Mouse (Mus musculus) gastrocnemius, postnatal 4 days (tissue): ENCODE results near the gene Tcl1. TPM values are rescaled to one million over a fixed set of nuclear protein-coding genes. Genes with fewer than 3 reads are reported as not detected.
"Not testable (repeated sequence)": the region's sequence is repeated elsewhere in the genome, so short reads cannot be mapped to it uniquely, and the experiment has no call there.

Experiments
- DNase-seq, 2 experiments: peaks; one replicate each; pipeline ENCODE4 v3.0.0; 2021 to 2022; ENCODE audit warnings: low spot score in 2 of 2, mixed read lengths in 2 of 2
- total RNA-seq, 2 experiments: library from RNA; stranded (reverse); gene quantifications; 2 replicates each; pipeline ENCODE4 v1.2.3; 2021

Tcl1 gene
- total RNA-seq, 2 experiments from 2014 or later, result not detected

DNA sequence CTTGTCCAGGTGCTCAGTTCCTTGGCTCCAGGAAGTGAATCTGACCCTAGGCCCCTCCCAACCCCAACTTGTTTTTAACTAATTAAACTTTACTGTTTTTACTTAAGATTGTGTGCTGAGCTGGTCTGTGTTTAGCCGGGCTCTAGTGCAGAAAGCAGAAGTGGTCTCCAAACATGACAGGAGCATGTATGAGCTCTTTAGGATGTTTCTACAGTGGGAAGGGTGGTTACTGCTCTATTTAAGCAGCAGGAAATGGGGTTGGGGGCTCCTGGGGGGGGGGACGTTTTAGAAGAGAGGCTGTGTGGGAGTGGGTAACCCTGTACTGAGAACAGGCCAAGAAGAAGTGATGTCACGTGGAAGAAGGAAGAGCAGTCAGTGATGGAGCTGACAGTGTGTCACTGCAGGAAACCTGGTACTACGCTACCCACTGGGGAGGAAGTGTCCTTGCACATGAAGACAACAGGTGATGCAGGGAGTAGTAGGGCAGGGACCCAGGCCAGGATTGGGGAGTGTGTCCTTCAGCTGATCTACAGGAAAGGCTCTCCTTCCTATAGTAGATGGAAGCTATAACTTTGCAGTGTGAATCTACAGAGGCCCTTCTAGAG lies 41.5 kb downstream of the Tcl1 start:
- DNase-seq, result not testable (repeated sequence)

DNA sequence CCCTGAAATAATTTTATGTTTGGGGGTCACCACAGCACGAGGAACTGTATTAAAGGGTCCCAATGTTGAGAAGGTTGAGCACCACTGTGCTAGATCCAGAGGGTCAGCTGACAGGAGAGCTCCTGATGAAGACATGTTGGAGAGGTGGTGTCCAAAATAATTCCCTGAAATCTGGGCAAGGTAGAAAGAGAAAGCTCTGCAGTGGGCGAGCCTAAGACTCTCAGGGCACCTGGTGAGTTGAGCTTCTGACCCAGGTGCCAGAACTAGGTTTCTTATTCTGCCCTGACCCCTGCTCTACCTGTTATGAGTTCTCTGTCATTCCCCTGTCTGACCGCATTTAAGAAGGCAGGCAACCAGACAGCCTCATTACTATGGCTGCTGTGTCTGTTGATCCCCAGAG lies 46.5 kb downstream of the Tcl1 start, which contains the start of gene Tcl1b5:
Tcl1b5 (plus strand) TSS at position 301 of the 400 bp plus-strand sequence.
- not testable (repeated sequence) for DNase-seq

DNA sequence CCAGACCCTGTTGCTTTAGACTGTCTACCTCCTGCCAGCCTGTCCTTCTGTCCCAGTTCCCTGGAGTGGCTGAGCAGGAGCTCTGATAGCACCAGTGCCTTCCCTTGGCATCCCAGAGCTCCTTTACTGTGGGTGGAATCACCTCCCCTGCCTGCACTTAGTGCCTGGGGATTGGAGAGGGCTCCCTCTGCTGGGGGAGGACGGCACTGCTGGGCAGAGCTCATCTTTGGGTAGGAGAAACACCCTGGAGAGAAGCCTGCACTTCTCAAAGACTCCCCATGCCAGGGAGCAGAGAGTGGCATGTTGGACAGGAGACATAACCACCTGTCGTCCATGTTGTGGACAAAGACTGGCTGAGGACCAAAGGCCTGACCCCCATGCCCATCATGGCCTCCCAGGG lies 48.3 kb downstream of the Tcl1 start:
- DNase-seq, result peak; percentile 25 to 27

DNA sequence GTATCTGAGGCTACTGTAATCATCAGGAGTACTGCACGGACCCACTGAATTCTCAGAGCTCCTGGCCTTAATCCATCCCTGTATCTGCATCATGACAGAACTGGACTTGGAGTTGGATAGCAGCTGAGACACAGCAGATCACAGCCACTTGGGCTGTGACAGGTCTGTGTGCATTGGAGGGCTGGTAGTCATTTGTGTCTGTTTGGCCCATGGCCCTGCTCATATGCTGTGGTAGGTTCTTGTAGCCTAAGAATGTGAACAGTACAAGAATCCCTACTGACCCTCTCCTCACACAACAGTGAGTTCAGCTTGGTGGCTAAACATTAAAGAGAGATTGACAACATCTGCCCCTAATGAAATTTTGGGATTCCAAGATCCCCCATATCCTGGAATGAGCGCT lies 49.2 kb downstream of the Tcl1 start:
- no peak for DNase-seq

Other genes starting within 250 kb of the Tcl1 start
- gene Syne3, start 213.0 kb downstream of the Tcl1 start, total RNA-seq, result 10 to 100 TPM; 17.7 to 19.2 TPM
- 10 to 100 TPM; 64.0 to 65.3 TPM for gene Glrx5, start 190.1 kb downstream of the Tcl1 start, total RNA-seq
- gene Tcl1b2, start 76.8 kb downstream of the Tcl1 start, total RNA-seq, result not detected
- not detected for gene Tcl1b1, start 63.1 kb downstream of the Tcl1 start, total RNA-seq
- gene Tcl1b5, start 46.4 kb downstream of the Tcl1 start, total RNA-seq, result not detected
- not detected for gene Tcl1b3, start 31.8 kb downstream of the Tcl1 start, total RNA-seq
- gene Tcl1b4, start 20.8 kb downstream of the Tcl1 start, total RNA-seq, result not detected
- gene Tunar, start 111.1 kb upstream of the Tcl1 start, total RNA-seq, result not detected
- 1 to 10 TPM; 6.4 to 6.7 TPM for gene D430019H16Rik, start 231.1 kb upstream of the Tcl1 start, total RNA-seq